Mouse (Mus musculus) stomach, postnatal 0 days (tissue): ENCODE measurements around the gene Atxn7l1. TPM values are rescaled to one million over a fixed set of nuclear protein-coding genes. Genes with fewer than 3 reads are reported as not detected.

Experiments used
- ATAC-seq: fragments of 200-750 bp; cut with Nextera tagmentation; 2 replicates; pipeline ENCODE4 v1.8.0; 2017; ENCODE audit not compliant: low FRiP score, low TSS enrichment
- DNase-seq: peaks from one replicate; pipeline ENCODE4 v3.0.0-alpha.2; 2016; ENCODE audit warnings: low spot score
- H3K27ac ChIP-seq: fragments of 300-500 bp; sonication (generic); replicated peaks from 2 replicates; pipeline ENCODE4 v1.5.1; 2014; ENCODE audit warnings: mild to moderate bottlenecking, control low read depth
- H3K27me3 ChIP-seq: fragments of 300-500 bp; sonication (generic); 2 replicates; pipeline ENCODE4 v1.6.1; 2014; ENCODE audit warnings: low read length; ENCODE audit not compliant: control insufficient read depth, insufficient read depth
- H3K36me3 ChIP-seq: fragments of 300-500 bp; sonication (generic); 2 replicates; pipeline ENCODE4 v1.6.1; 2014; ENCODE audit warnings: low read length, mixed read lengths; ENCODE audit not compliant: control insufficient read depth, insufficient read depth
- H3K4me1 ChIP-seq: fragments of 300-500 bp; sonication (generic); replicated peaks from 2 replicates; pipeline ENCODE4 v1.6.1; 2014; ENCODE audit warnings: antibody characterized with exemption; ENCODE audit not compliant: control insufficient read depth, insufficient read depth
- H3K4me2 ChIP-seq: fragments of 300-500 bp; sonication (generic); replicated peaks from 2 replicates; pipeline ENCODE4 v1.6.1; 2014; ENCODE audit warnings: low read depth, mild to moderate bottlenecking, control low read depth, moderate library complexity
- H3K4me3 ChIP-seq: fragments of 300-500 bp; sonication (generic); 2 replicates; pipeline ENCODE4 v1.5.1; 2014; ENCODE audit warnings: low read depth, low read length, control low read depth
- H3K9ac ChIP-seq: fragments of 300-500 bp; sonication (generic); 2 replicates; pipeline ENCODE4 v1.6.1; 2014; ENCODE audit warnings: mild to moderate bottlenecking, low read length, control low read depth, mixed read lengths
- H3K9me3 ChIP-seq: fragments of 300-500 bp; sonication (generic); 2 replicates; pipeline ENCODE4 v1.6.1; 2016; ENCODE audit warnings: low read length; ENCODE audit not compliant: control insufficient read depth
- CTCF ChIP-seq: IDR thresholded peaks from 2 replicates; pipeline ENCODE4 v1.5.1; 2016; ENCODE audit warnings: antibody characterized with exemption, low read depth, mild to moderate bottlenecking, moderate library complexity
- EP300 ChIP-seq: optimal IDR thresholded peaks from 2 replicates; pipeline ENCODE3; 2016; ENCODE audit warnings: antibody characterized with exemption
- WGBS: fragments of 180-500 bp; shearing (Covaris S2); extraction: QIAGEN DNeasy Blood & Tissue Kit; methylation state at CpG from one replicate; pipeline ENCODE4 v1.1.7; 2014; 5-methylcytosine and 5-hydroxymethylcytosine counted together
- polyA plus RNA-seq: library from polyadenylated mRNA; unstranded; fragments of >200 nt; fragmentation: Nextera tagmentation; extraction: Ambion mirVana; gene quantifications from 2 replicates; pipeline ENCODE4 v1.2.1, GENCODE M21; 2015

Gene Atxn7l1
- polyA plus RNA-seq, 1 experiment from 2014 or later, result 4.7 TPM

DNA sequence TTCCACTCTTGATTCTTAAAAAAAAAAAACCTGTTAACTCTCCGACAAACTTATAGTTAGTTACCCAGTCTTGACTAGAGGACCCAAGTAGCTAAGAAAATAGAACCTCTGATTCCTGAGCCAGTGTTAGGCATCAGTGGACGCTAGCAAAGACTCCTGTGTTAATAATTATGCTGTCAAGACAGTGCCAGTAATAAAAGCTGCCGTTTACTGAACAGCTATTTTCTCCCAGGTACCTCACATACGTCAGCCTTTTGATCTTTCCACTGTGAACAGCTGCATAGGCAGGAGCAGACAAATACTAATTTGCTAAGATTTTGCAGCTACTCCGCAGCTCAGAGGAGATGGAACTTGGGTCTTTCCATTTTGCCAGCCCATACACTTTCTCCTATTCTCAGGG lies 20.1 kb downstream of the Atxn7l1 start:
- H3K9me3 ChIP-seq, result no peaks in the 10 kb centered on the region
- no peak overlapping the region for H3K4me2 ChIP-seq
- H3K36me3 ChIP-seq, result no peaks in the 10 kb centered on the region
- no peak overlapping the region for H3K27ac ChIP-seq
- WGBS, result 67% methylated on average over 5 of the region's 5 CpGs
- ATAC-seq, result no peak
- no peak overlapping the region for H3K4me3 ChIP-seq
- TF ChIP-seq CTCF (no peak), EP300 (no peak)
- no peak overlapping the region for H3K9ac ChIP-seq
- H3K4me1 ChIP-seq, result no peaks in the 10 kb centered on the region
- no peaks in the 10 kb centered on the region for H3K27me3 ChIP-seq
- DNase-seq, result no peak

DNA sequence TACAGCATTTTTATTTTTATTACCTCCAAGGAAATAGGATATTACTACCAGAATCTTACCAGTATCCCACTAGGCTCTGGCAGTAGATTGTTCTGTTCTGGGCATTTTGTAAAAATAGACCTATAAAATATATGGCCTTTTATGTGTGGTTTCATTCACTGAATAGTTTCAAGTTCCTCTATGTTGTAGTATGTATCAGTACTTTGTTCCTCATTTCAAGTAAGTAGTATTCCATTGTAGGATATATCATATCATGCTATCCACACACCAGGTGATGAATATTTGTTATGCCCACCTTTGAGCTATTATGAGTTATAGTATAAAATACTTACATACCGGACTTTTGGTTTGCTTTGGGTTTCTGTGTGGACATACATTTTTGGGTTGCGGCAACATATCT lies 21.0 kb downstream of the Atxn7l1 start:
- H3K36me3 ChIP-seq, result no peaks in the 10 kb centered on the region
- no peaks in the 10 kb centered on the region for H3K27me3 ChIP-seq
- H3K9me3 ChIP-seq, result no peaks in the 10 kb centered on the region
- no peaks in the 10 kb centered on the region for H3K4me1 ChIP-seq
- no peak overlapping the region for H3K9ac ChIP-seq
- no peak overlapping the region for H3K4me2 ChIP-seq
- no peak overlapping the region for H3K4me3 ChIP-seq
- DNase-seq (no peak), ATAC-seq (no peak)
- 95% methylated on average over 2 of the region's 2 CpGs for WGBS
- TF ChIP-seq EP300 (no peak), CTCF (no peak)
- no peak overlapping the region for H3K27ac ChIP-seq

DNA sequence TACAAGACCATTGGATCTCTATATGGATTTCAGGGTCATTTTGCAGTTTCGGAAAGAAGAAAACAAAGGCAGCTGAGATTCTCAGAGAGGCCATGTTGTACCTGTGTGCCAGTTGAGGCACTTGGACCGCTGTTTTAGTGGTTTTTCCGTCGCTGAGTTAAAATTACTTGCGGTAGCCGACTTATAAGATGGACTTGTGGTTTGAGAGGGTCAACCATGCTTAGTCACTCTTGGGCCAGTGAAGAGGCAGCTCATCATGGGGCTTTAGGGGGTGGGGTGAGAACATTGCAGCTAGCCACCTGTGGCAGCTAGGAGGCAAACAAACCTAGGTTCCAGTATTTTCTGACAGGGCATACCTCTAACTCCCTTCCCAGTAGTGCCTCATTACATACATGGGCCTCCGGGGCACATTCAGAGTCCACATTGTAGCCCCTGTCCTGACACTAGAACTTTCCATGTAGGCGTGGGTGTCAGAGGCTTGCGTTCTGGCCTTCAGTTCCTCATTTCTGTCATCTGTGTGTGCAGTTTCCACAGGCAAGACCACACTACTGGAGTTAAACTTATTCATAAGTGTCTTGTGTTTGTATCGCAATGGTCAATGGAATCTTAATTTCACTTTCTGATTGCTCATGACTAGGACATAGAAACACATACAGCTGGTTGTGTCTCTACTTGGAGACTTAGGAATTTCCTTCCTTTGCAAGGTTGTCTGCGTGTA lies 22.4 kb downstream of the Atxn7l1 start:
- Histone ChIP-seq H3K4me3 (no peak overlapping the region), H3K4me2 (no peak overlapping the region), H3K27me3 (no peaks in the 10 kb centered on the region), H3K27ac (no peak overlapping the region), H3K9me3 (no peaks in the 10 kb centered on the region), H3K36me3 (no peaks in the 10 kb centered on the region), H3K4me1 (no peaks in the 10 kb centered on the region), H3K9ac (no peak overlapping the region)
- ATAC-seq (no peak), DNase-seq (no peak)
- 87% methylated on average over 11 of the region's 11 CpGs for WGBS
- no peak for TF ChIP-seq CTCF

DNA sequence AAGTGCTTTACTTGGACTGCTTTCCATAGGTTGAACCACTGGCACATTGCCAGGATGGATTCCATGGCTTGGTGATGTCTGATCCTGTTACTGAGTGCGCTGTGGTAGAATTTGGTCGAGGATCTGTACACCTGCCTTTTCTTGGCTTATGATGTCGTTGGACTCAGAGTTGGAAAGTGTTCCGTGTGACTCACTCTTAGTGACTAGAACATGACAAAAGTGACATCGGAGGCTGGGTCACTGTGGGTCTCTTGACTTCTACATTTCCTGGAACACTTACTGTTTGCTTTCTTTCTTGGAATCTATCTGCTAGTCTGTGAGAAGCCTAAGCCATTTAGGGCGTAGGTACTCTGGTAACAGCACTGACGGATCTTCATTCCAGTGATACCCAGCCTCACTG lies 23.3 kb downstream of the Atxn7l1 start:
- Histone ChIP-seq H3K9ac (no peak overlapping the region), H3K4me1 (no peaks in the 10 kb centered on the region), H3K4me3 (no peak overlapping the region), H3K36me3 (no peaks in the 10 kb centered on the region), H3K9me3 (no peaks in the 10 kb centered on the region), H3K4me2 (no peak overlapping the region), H3K27ac (no peak overlapping the region), H3K27me3 (no peaks in the 10 kb centered on the region)
- ATAC-seq (peak; percentile 38; the same call in 1 of the 2 replicates), DNase-seq (no peak)
- 76% methylated on average over 7 of the region's 7 CpGs for WGBS
- TF ChIP-seq EP300, result no peak
- TF ChIP-seq CTCF, result no peak

DNA sequence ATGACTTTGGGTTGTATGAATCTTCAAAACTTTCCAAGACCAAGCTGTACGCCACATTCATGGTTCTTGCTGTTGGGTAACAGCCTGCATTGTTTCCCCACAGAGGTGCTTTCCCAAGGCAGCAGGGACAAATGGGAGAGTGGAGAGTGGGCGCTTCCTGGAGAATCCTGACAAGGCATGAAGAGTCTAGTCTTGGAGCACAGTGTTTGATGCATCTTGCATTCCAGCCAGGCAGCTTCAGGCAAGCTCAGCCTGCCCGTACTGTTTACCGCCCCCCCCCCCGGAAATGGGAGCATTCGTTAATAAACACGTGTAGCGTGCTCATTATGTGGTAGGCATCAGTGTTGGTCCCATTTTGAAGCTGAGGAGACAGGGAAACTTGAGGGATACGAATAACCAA lies 25.4 kb downstream of the Atxn7l1 start:
- DNase-seq (no peak), ATAC-seq (no peak)
- 64% methylated on average over 8 of the region's 9 CpGs for WGBS
- TF ChIP-seq CTCF (no peak), EP300 (no peak)
- H3K9ac ChIP-seq, result no peak overlapping the region
- no peaks in the 10 kb centered on the region for H3K9me3 ChIP-seq
- no peaks in the 10 kb centered on the region for H3K36me3 ChIP-seq
- H3K4me1 ChIP-seq, result peaks cover 3% of the 10 kb centered on the region; the same call in 1 of the 2 replicates
- H3K4me2 ChIP-seq, result no peak overlapping the region
- H3K4me3 ChIP-seq, result no peak overlapping the region
- H3K27ac ChIP-seq, result no peak overlapping the region
- H3K27me3 ChIP-seq, result no peaks in the 10 kb centered on the region

DNA sequence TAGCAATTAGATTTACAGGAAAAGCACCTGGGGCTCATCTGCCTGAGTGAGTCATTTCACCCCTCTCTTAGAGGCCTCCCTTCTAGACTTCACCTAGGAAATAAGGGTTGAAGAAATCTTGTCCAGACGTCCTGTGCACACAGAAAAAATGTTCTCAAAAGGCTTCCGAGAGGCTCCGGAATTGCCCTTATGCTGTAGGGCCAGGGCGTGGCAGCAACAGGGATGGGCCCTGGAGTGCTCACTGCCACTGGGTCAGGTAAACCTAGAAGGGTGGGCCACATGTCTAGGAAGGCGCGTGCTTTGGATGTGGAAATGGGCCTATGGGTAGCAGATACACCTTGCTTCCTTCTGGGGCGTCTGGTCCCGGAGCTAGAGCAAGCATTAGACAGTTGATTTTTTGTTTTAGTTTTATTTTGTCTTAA lies 26.2 kb downstream of the Atxn7l1 start:
- Histone ChIP-seq H3K27ac (no peak overlapping the region), H3K9me3 (no peaks in the 10 kb centered on the region), H3K36me3 (no peaks in the 10 kb centered on the region), H3K4me2 (no peak overlapping the region), H3K27me3 (no peaks in the 10 kb centered on the region), H3K9ac (no peak overlapping the region), H3K4me3 (no peak overlapping the region), H3K4me1 (peaks cover 3% of the 10 kb centered on the region; the same call in 1 of the 2 replicates)
- TF ChIP-seq EP300 (no peak), CTCF (no peak)
- peak; percentile 51; the same call in 1 of the 2 replicates for ATAC-seq
- 57% methylated on average over 8 of the region's 8 CpGs for WGBS
- DNase-seq, result peak; percentile 34
